Mouse (Mus musculus): ENCODE data around the gene Sema5b.

Sema5b gene

GRCm38 (mm10) chr16:35703763-35704679, 163.1 kb downstream of the Sema5b start:
- no peak for DNase-seq (ENCODE audit: extremely low spot score, low read depth, low spot score)

- no peak for DNase-seq (ENCODE audit: extremely low spot score, low read depth, low spot score)
These were observed 163.9 kb downstream of the Sema5b start for GRCm38 (mm10) chr16:35704796-35705195.

- DNase-seq (ENCODE audit: extremely low spot score, low read depth, low spot score), result no peak
These were observed 166.1 kb downstream of the Sema5b start for GRCm38 (mm10) chr16:35707004-35707403.

- DNase-seq (ENCODE audit: extremely low spot score, low read depth, low spot score), result no peak
These were observed 170.1 kb downstream of the Sema5b start for GRCm38 (mm10) chr16:35711004-35711403.

DNA sequence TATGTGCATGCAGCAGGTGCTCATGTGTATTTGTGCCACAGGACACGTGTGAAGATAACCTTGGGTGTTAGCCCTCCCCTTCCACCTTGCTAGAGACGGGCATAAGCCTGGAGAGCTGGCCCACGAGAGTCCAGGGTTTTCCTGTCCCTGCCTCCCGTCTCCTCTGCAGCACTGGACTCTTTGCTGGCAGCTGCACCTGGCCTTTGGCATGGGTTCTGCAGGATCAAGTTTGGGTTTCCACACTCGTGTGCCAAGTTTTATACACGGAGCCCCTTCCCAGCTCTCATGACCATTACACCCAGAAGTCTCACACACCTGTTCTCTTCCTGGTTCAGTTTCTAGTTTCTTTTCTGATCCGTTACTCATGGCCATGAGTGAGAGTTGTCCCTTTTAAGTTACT, 172.7 kb downstream of the Sema5b start:
- DNase-seq (ENCODE audit: extremely low spot score, low read depth, low spot score), result no peak
